Mouse (Mus musculus) skeletal muscle tissue, postnatal 0 days (tissue): ENCODE results near the gene Olfr146. TPM values are rescaled to one million over a fixed set of nuclear protein-coding genes. Genes with fewer than 3 reads are reported as not detected.

Source experiments
- microRNA-seq, 2 experiments: library from miRNA; unstranded; fragments of <30 nt; microRNA quantifications; one replicate each; pipeline ENCODE4; 2016
- polyA plus RNA-seq: library from polyadenylated mRNA; unstranded; fragments of >200 nt; fragmentation: Nextera tagmentation; extraction: Ambion mirVana; gene quantifications from 2 replicates; pipeline ENCODE4 v1.2.1, GENCODE M21; 2015

The Olfr146 gene
- polyA plus RNA-seq, result not detected in 2 replicates

DNA sequence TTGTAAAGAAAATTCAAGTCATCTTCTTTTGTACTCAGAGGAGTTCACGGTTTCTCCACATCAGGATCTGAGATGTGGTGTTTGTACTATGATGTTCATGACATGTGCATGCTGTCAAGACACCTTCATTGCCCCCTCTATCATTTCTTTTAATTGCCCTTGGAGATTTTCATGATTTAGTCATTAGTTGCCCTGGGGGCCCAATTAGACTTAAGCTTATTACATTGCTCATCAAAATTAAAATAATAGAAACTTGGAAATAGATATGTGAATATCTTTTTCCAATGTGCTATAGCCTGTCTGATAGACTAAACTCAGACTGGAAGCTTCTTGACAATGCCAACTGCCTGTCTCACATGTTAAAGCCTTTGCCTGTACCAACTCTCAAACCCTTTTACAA lies at the start of gene Olfr146:
Gene Olfr146 (minus strand): TSS at position 101 of the 400 bp plus-strand sequence.

DNA sequence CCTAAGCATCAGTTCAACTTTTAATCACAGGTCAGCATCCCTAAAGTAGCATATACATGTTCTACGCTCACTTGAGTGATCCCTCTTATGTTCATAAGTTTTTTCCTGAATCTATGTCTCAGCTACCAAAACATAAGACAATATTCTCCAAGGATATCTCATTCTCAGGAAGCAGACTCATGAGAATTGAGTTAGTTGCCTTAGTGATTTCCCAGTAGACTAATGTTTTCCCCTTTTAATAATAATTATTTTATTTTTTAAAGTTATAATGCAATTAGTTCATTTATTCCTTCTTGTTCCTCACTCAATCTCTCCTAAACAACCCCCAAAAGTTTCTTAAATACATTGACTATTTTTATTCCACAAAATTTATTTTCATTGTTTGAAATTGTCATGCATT lies 41.7 kb upstream of the Olfr146 start, which contains the start of gene Olfr937:
Gene Olfr937 (minus strand): TSS at position 101 of the 400 bp plus-strand sequence.

DNA sequence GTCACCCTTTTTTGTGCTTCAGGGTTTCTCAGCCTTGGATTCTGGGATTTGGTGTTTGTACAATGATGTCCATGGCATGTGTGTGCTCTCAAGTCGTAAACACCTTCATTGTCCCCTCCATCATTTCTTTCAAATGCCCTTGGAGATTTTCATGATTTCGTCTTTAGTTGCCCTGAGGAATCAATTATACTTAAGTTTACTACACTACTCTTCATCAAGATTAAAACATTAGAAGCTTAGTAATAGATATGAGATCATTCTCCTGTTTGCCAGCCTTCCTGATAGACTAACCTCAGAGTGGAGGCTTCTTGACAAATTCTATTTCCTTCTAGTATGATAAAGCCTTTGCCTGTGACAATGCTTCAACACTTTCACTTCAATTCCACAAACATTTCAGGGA lies 23.6 kb downstream of the Olfr146 start, which contains the start of gene Olfr935:
Gene Olfr935 (minus strand): TSS at position 101 of the 400 bp plus-strand sequence.

DNA sequence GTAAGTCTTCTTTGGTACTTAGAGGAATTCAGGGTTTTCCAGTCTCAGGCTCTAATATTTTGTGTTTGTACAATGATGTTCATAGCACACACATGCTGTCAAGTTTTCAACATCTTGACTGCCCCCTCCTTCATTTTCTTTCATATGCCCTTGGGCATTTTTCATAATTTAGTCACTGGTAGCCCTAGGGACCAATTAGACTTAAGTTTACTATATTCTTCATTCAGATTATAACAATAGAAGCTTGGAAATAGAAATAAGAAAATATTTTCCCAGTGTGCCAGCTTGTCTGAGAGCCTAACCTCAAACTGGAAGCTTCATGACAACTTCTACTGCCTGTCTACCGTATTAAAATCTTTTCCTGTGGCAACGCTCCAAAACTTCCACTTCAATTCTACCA lies 35.0 kb downstream of the Olfr146 start, which contains the start of gene Olfr934:
Gene Olfr934 (minus strand): TSS at position 101 of the 400 bp plus-strand sequence.

DNA sequence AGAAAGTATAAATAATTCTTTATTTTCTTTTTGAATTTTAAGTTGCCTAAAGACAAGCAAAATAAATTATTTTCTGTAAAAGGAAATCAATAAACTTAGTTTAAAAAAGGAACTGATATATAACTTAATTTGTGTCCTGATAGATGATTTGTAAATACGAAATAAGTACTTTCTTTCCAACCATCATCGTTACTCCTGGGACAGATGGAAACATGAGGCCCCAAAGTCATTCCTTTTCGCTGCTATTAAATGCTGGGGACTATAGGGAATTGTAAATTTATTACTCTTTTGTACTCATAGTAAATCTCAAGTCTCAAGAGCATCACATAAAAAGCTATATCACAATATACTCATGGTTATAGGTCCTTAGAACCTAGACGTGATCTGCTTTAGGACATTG lies 51.2 kb downstream of the Olfr146 start, which contains the start of gene Olfr933:
Gene Olfr933 (plus strand): TSS at position 301 of the 400 bp plus-strand sequence.

Small RNA genes within 50 kb of the gene (microRNA-seq; reads per million reads assigned to microRNA genes)
- 0 reads per million in 2 experiments for gene Gm25529

Other genes with a start within 250 kb of the Olfr146 start
- gene Olfr922, start 208.8 kb downstream of the Olfr146 start, polyA plus RNA-seq, result not detected in 2 replicates
- not detected in 2 replicates for gene Olfr923, start 196.8 kb downstream of the Olfr146 start, polyA plus RNA-seq
- not detected in 2 replicates for gene Olfr924, start 178.9 kb downstream of the Olfr146 start, polyA plus RNA-seq
- gene Olfr26, start 168.3 kb downstream of the Olfr146 start, polyA plus RNA-seq, result not detected in 2 replicates
- not detected in 2 replicates for gene Olfr926, start 146.3 kb downstream of the Olfr146 start, polyA plus RNA-seq
- gene Olfr930, start 93.6 kb downstream of the Olfr146 start, polyA plus RNA-seq, result not detected in 2 replicates
- not detected in 2 replicates for gene Olfr933, start 51.1 kb downstream of the Olfr146 start, polyA plus RNA-seq
- gene Olfr934, start 35.1 kb downstream of the Olfr146 start, polyA plus RNA-seq, result not detected in 2 replicates
- gene Olfr935, start 23.7 kb downstream of the Olfr146 start, polyA plus RNA-seq, result not detected in 2 replicates
- gene Olfr937, start 41.6 kb upstream of the Olfr146 start, polyA plus RNA-seq, result not detected in 2 replicates
- not detected in 2 replicates for gene Olfr938, start 55.5 kb upstream of the Olfr146 start, polyA plus RNA-seq
- gene Olfr27, start 104.8 kb upstream of the Olfr146 start, polyA plus RNA-seq, result not detected in 2 replicates
- gene Olfr943, start 142.9 kb upstream of the Olfr146 start, polyA plus RNA-seq, result not detected in 2 replicates
- gene Olfr944, start 178.5 kb upstream of the Olfr146 start, polyA plus RNA-seq, result not detected in 2 replicates
- gene Olfr1537, start 226.6 kb upstream of the Olfr146 start, polyA plus RNA-seq, result not detected in 2 replicates